Mouse (Mus musculus) forebrain, embryonic 11.5 days (tissue): Measurements from ENCODE around the gene Mcrip1. TPM values are rescaled to one million over a fixed set of nuclear protein-coding genes. Genes with fewer than 3 reads are reported as not detected.
A peak's percentile ranks its signal among the peaks of the same experiment; 100 is the strongest.
"Not testable (repeated sequence)": the region's sequence is repeated elsewhere in the genome, so short reads cannot be mapped to it uniquely, and the experiment has no call there.

Experiments
- ATAC-seq: fragments of 200-750 bp; cut with Nextera tagmentation; replicated peaks from 2 replicates; pipeline ENCODE4 v1.8.0; 2017; ENCODE audit warnings: moderate TSS enrichment; ENCODE audit not compliant: low FRiP score
- DNase-seq: peaks from one replicate; pipeline ENCODE4 v3.0.0-alpha.2; 2017; ENCODE audit warnings: low spot score
- H3K27ac ChIP-seq: fragments of 300-500 bp; sonication (generic); 2 replicates; pipeline ENCODE4 v1.5.1; 2014; ENCODE audit warnings: low read depth, low read length
- H3K27me3 ChIP-seq: fragments of 300-500 bp; sonication (generic); 2 replicates; pipeline ENCODE4 v1.6.1; 2014; ENCODE audit warnings: mild to moderate bottlenecking, low read length, mixed read lengths; ENCODE audit not compliant: control insufficient read depth, insufficient read depth
- H3K36me3 ChIP-seq: fragments of 300-500 bp; sonication (generic); 2 replicates; pipeline ENCODE4 v1.6.1; 2014; ENCODE audit warnings: mild to moderate bottlenecking, low read length, moderate library complexity, mixed read lengths; ENCODE audit not compliant: control insufficient read depth, insufficient read depth
- H3K4me1 ChIP-seq: fragments of 300-500 bp; sonication (generic); replicated peaks from 2 replicates; pipeline ENCODE4 v1.6.1; 2014; ENCODE audit warnings: low read length, mixed read lengths; ENCODE audit not compliant: control insufficient read depth, insufficient read depth
- H3K4me2 ChIP-seq: fragments of 300-500 bp; sonication (generic); 2 replicates; pipeline ENCODE4 v1.6.1; 2014; ENCODE audit warnings: low read depth, mild to moderate bottlenecking, low read length, moderate library complexity, mixed read lengths; ENCODE audit not compliant: severe bottlenecking
- H3K4me3 ChIP-seq: fragments of 300-500 bp; sonication (generic); 2 replicates; pipeline ENCODE4 v1.5.1; 2014; ENCODE audit warnings: low read depth, low read length
- H3K9ac ChIP-seq: fragments of 300-500 bp; sonication (generic); 2 replicates; pipeline ENCODE4 v1.6.1; 2014; ENCODE audit warnings: low read length
- H3K9me3 ChIP-seq: fragments of 300-500 bp; sonication (generic); 2 replicates; pipeline ENCODE4 v1.6.1; 2016; ENCODE audit warnings: low read length, mixed read lengths; ENCODE audit not compliant: control insufficient read depth
- WGBS: fragments of 180-500 bp; shearing (Covaris S2); extraction: QIAGEN DNeasy Blood & Tissue Kit; methylation state at CpG from one replicate; pipeline ENCODE4 v1.1.7; 2014; 5-methylcytosine and 5-hydroxymethylcytosine counted together
- polyA plus RNA-seq: library from polyadenylated mRNA; unstranded; fragments of >200 nt; fragmentation: Nextera tagmentation; extraction: Ambion mirVana; gene quantifications from 2 replicates; pipeline ENCODE4 v1.2.1, GENCODE M21; 2014

The Mcrip1 gene
- polyA plus RNA-seq, 1 experiment from 2014 or later, result 213 TPM

GRCm38 (mm10) chr11:120571754-120572416 is 22.4 kb upstream of the Mcrip1 start:
- peak overlapping the region; percentile 92 for H3K9ac ChIP-seq
- 17% methylated on average over 11 of the region's 11 CpGs for WGBS
- peaks cover 12% of the 10 kb centered on the region for H3K4me1 ChIP-seq
- ATAC-seq, result no peak
- H3K4me2 ChIP-seq, result peak overlapping the region; percentile 94
- DNase-seq, result no peak
- H3K27ac ChIP-seq, result peak overlapping the region; percentile 43; the same call in 1 of the 2 replicates
- H3K9me3 ChIP-seq, result no peaks in the 10 kb centered on the region
- peaks cover 15% of the 10 kb centered on the region for H3K36me3 ChIP-seq
- H3K4me3 ChIP-seq, result peak overlapping the region; percentile 97
- no peaks in the 10 kb centered on the region for H3K27me3 ChIP-seq

GRCm38 (mm10) chr11:120571122-120571521 is 21.6 kb upstream of the Mcrip1 start:
- peak overlapping the region; percentile 92 for H3K9ac ChIP-seq
- no peaks in the 10 kb centered on the region for H3K9me3 ChIP-seq
- peak overlapping the region; percentile 97 for H3K4me3 ChIP-seq
- ATAC-seq, result no peak
- H3K36me3 ChIP-seq, result peaks cover 16% of the 10 kb centered on the region
- no peak for DNase-seq
- 86% methylated on average over 3 of the region's 3 CpGs for WGBS
- peak overlapping the region; percentile 94; the same call in 1 of the 2 replicates for H3K4me2 ChIP-seq
- H3K27ac ChIP-seq, result no peak overlapping the region
- H3K4me1 ChIP-seq, result peaks cover 12% of the 10 kb centered on the region
- H3K27me3 ChIP-seq, result no peaks in the 10 kb centered on the region

- ATAC-seq (no peak), DNase-seq (no peak)
- Histone ChIP-seq H3K9me3 (no peaks in the 10 kb centered on the region), H3K4me3 (no peak overlapping the region), H3K9ac (no peak overlapping the region), H3K4me2 (no peak overlapping the region), H3K36me3 (peaks cover 29% of the 10 kb centered on the region), H3K4me1 (peaks cover 9% of the 10 kb centered on the region), H3K27me3 (no peaks in the 10 kb centered on the region), H3K27ac (no peak overlapping the region)
- WGBS, result 96% methylated on average over 6 of the region's 6 CpGs
Measured at GRCm38 (mm10) chr11:120568324-120568723, 18.8 kb upstream of the Mcrip1 start.

GRCm38 (mm10) chr11:120565114-120565513 is 15.6 kb upstream of the Mcrip1 start:
- no peak for ATAC-seq
- WGBS, result 91% methylated on average over 9 of the region's 9 CpGs
- Histone ChIP-seq H3K4me1 (no peaks in the 10 kb centered on the region), H3K4me3 (no peak overlapping the region), H3K36me3 (peaks cover 44% of the 10 kb centered on the region), H3K4me2 (no peak overlapping the region), H3K9ac (no peak overlapping the region), H3K27ac (no peak overlapping the region), H3K9me3 (no peaks in the 10 kb centered on the region), H3K27me3 (no peaks in the 10 kb centered on the region)
- no peak for DNase-seq

- H3K27ac ChIP-seq, result no peak overlapping the region
- DNase-seq (no peak), ATAC-seq (no peak)
- no peak overlapping the region for H3K4me2 ChIP-seq
- H3K9ac ChIP-seq, result no peak overlapping the region
- peaks cover 45% of the 10 kb centered on the region for H3K36me3 ChIP-seq
- WGBS, result 96% methylated on average over 13 of the region's 13 CpGs
- H3K4me1 ChIP-seq, result no peaks in the 10 kb centered on the region
- no peaks in the 10 kb centered on the region for H3K9me3 ChIP-seq
- H3K4me3 ChIP-seq, result no peak overlapping the region
- H3K27me3 ChIP-seq, result no peaks in the 10 kb centered on the region
Measured at GRCm38 (mm10) chr11:120562949-120563348, 13.4 kb upstream of the Mcrip1 start.

GRCm38 (mm10) chr11:120560952-120561728 is 11.6 kb upstream of the Mcrip1 start:
- Histone ChIP-seq H3K4me2 (no peak overlapping the region), H3K4me1 (no peaks in the 10 kb centered on the region), H3K36me3 (peaks cover 39% of the 10 kb centered on the region), H3K9ac (no peak overlapping the region), H3K9me3 (no peaks in the 10 kb centered on the region), H3K27ac (no peak overlapping the region), H3K27me3 (no peaks in the 10 kb centered on the region), H3K4me3 (no peak overlapping the region)
- WGBS, result 93% methylated on average over 13 of the region's 13 CpGs
- DNase-seq (no peak), ATAC-seq (no peak)

GRCm38 (mm10) chr11:120558843-120559242 is 9.3 kb upstream of the Mcrip1 start:
- H3K27me3 ChIP-seq, H3K4me1 ChIP-seq, H3K4me2 ChIP-seq, H3K4me3 ChIP-seq, ATAC-seq, H3K27ac ChIP-seq, H3K9me3 ChIP-seq, H3K9ac ChIP-seq, DNase-seq: not testable (repeated sequence)
- WGBS, result 85% methylated on average over 6 of the region's 6 CpGs
- peaks cover 29% of the 10 kb centered on the region for H3K36me3 ChIP-seq

- Histone ChIP-seq H3K4me2 (no peak overlapping the region), H3K4me1 (no peaks in the 10 kb centered on the region), H3K4me3 (no peak overlapping the region), H3K9ac (no peak overlapping the region), H3K27me3 (no peaks in the 10 kb centered on the region), H3K9me3 (no peaks in the 10 kb centered on the region), H3K27ac (no peak overlapping the region), H3K36me3 (peaks cover 7% of the 10 kb centered on the region; the same call in 1 of the 2 replicates)
- 84% methylated on average over 2 of the region's 2 CpGs for WGBS
- DNase-seq, result no peak
- ATAC-seq, result no peak
Measured at GRCm38 (mm10) chr11:120555260-120555659, 5.7 kb upstream of the Mcrip1 start.
